Mouse (Mus musculus): ENCODE data around the gene Pcdh15. TPM values are rescaled to one million over a fixed set of nuclear protein-coding genes. Genes with fewer than 3 reads are reported as not detected.

Gene Pcdh15
- polyA plus RNA-seq, 1 experiment: 0.01 TPM

GRCm38 (mm10) chr10:74637040-74637439 is 1537.9 kb downstream of the Pcdh15 start:
- H3K4me1 ChIP-seq: no peaks in the 10 kb centered on the region
- H3K4me3 ChIP-seq (replicated peaks): no peak overlapping the region
- no peaks in the 10 kb centered on the region for H3K27me3 ChIP-seq (replicated peaks)
- H3K36me3 ChIP-seq (replicated peaks; ENCODE audit: low read length): no peaks in the 10 kb centered on the region
- H3K9me3 ChIP-seq: no peaks in the 10 kb centered on the region
- TF ChIP-seq FLI1 (IDR thresholded peaks at IDR 0.05; ENCODE audit: low read length) (no peak), GATA1 (IDR thresholded peaks at IDR 0.05; ENCODE audit: borderline replicate concordance, low read length) (no peak)

GRCm38 (mm10) chr10:74642125-74642524 is 1543.0 kb downstream of the Pcdh15 start:
- no peaks in the 10 kb centered on the region for H3K4me1 ChIP-seq
- TF ChIP-seq GATA1 (IDR thresholded peaks at IDR 0.05; ENCODE audit: borderline replicate concordance, low read length): no peak
- H3K27me3 ChIP-seq (replicated peaks): no peaks in the 10 kb centered on the region

GRCm38 (mm10) chr10:74663171-74663570 is 1564.0 kb downstream of the Pcdh15 start:
- Histone ChIP-seq H3K27me3 (replicated peaks) (no peaks in the 10 kb centered on the region), H3K9me3 (no peaks in the 10 kb centered on the region), H3K36me3 (replicated peaks; ENCODE audit: low read length) (no peaks in the 10 kb centered on the region), H3K4me3 (replicated peaks) (no peak overlapping the region), H3K4me1 (no peaks in the 10 kb centered on the region)
- no peak for TF ChIP-seq GATA1 (IDR thresholded peaks at IDR 0.05; ENCODE audit: borderline replicate concordance, low read length)
- no peak for TF ChIP-seq FLI1 (IDR thresholded peaks at IDR 0.05; ENCODE audit: low read length)

More at GRCm38 (mm10) chr10:74642125-74642524, 1543.0 kb downstream of the Pcdh15 start:
- Histone ChIP-seq H3K9me3 (no peaks in the 10 kb centered on the region; the same call in 1 of the 2 replicates), H3K36me3 (replicated peaks; ENCODE audit: low read length) (no peaks in the 10 kb centered on the region), H3K4me3 (replicated peaks) (no peak overlapping the region)

- Histone ChIP-seq H3K4me1 (no peaks in the 10 kb centered on the region), H3K27me3 (replicated peaks) (no peaks in the 10 kb centered on the region), H3K36me3 (replicated peaks; ENCODE audit: low read length) (no peaks in the 10 kb centered on the region), H3K9me3 (peaks cover 12% of the 10 kb centered on the region; the same call in 1 of the 2 replicates), H3K4me3 (replicated peaks) (no peak overlapping the region)
- TF ChIP-seq FLI1 (IDR thresholded peaks at IDR 0.05; ENCODE audit: low read length): no peak
- TF ChIP-seq GATA1 (IDR thresholded peaks at IDR 0.05; ENCODE audit: borderline replicate concordance, low read length): no peak
These were observed 1580.9 kb downstream of the Pcdh15 start for GRCm38 (mm10) chr10:74680016-74680491.

GRCm38 (mm10) chr10:74680559-74680958 is 1581.4 kb downstream of the Pcdh15 start:
- no peaks in the 10 kb centered on the region for H3K27me3 ChIP-seq (replicated peaks)
- H3K36me3 ChIP-seq (replicated peaks; ENCODE audit: low read length): no peaks in the 10 kb centered on the region
- no peak overlapping the region for H3K4me3 ChIP-seq (replicated peaks)
- TF ChIP-seq GATA1 (IDR thresholded peaks at IDR 0.05; ENCODE audit: borderline replicate concordance, low read length) (no peak), FLI1 (IDR thresholded peaks at IDR 0.05; ENCODE audit: low read length) (no peak)
- no peaks in the 10 kb centered on the region for H3K4me1 ChIP-seq
- H3K9me3 ChIP-seq: peaks cover 12% of the 10 kb centered on the region; the same call in 1 of the 2 replicates
